Mouse (Mus musculus) lung, postnatal 0 days (tissue): ENCODE results near the gene Tyro3.
A peak's percentile ranks its signal among the peaks of the same experiment; 100 is the strongest.

ENCODE experiments used
- CTCF ChIP-seq: IDR thresholded peaks from 2 replicates; pipeline ENCODE4 v1.5.1; 2016; ENCODE audit warnings: antibody characterized with exemption, mild to moderate bottlenecking
- EP300 ChIP-seq: IDR thresholded peaks from 2 replicates; pipeline ENCODE4 v1.6.1; 2016; ENCODE audit warnings: antibody characterized with exemption, mild to moderate bottlenecking, control low read depth

- TF ChIP-seq CTCF (peak; percentile 43), EP300 (no peak)
Observed at GRCm38 (mm10) chr2:119830579-119830978, 33.0 kb downstream of the Tyro3 start.
